ENCODE assay signal across 27 mouse cellular contexts in the genomic region with DNA sequence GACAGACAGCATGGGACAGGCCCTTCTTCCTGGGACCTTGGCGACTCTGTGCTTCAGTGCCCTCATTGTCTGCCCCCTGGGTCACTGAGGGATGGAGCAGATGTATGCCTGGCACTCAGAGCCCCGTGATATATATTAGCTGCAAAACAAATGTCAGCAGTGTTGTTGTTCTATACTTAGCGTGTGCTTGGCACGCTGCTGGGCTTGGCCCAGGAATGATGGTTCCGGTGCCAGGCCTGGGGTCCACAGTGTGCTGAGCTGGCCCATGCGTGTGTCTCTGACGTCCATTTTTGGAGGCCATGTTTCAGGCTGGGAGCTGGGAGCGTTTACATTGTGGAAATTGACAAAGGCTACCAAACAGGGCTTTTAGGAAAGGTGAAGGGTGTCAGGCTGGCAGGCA. TPM values are rescaled to one million over a fixed set of nuclear protein-coding genes. Genes with fewer than 3 reads are reported as not detected.
A peak's percentile ranks its signal among the peaks of the same experiment; 100 is the strongest.
DNase-seq lines count a peak whose midpoint lies in the region; ATAC-seq and TF ChIP-seq lines count a peak whose summit lies in the region.
"Had no signal": no experiment of that assay in that cellular context is flagged by ENCODE, and none has a peak within 500 bp of the region (broad histone marks: within the 10 kb centered on the region; RNA-seq: fewer than 3 reads in every experiment).

No protein-coding gene starts in this region.

- peaks cover 20% of the 10 kb centered on the region for H3K27me3 ChIP-seq in midbrain, postnatal 0 days (ENCODE audit: insufficient read depth, low read length)
- peaks cover 61% of the 10 kb centered on the region for H3K27me3 ChIP-seq in midbrain, embryonic 10.5 days (ENCODE audit: low read depth, poor library complexity, severe bottlenecking)
- peaks cover 58% of the 10 kb centered on the region for H3K27me3 ChIP-seq in limb, embryonic 10.5 days (ENCODE audit: low read depth, poor library complexity, severe bottlenecking)

- H3K27ac ChIP-seq in midbrain, postnatal 0 days (ENCODE audit: low read depth, low read length), result no peak overlapping the region
- no peak overlapping the region for H3K27ac ChIP-seq in midbrain, embryonic 10.5 days (replicated peaks)
- H3K27ac ChIP-seq in limb, embryonic 10.5 days, result no peak overlapping the region
- H3K27ac ChIP-seq: embryonic facial prominence, embryonic 13.5 days; hindbrain, embryonic 13.5 days; kidney, embryonic 15.5 days; midbrain, embryonic 15.5 days; neural tube, embryonic 13.5 days; stomach, embryonic 15.5 days had no signal

- H3K36me3 ChIP-seq in midbrain, postnatal 0 days (ENCODE audit: insufficient read depth, low read length), result no peaks in the 10 kb centered on the region
- no peaks in the 10 kb centered on the region for H3K36me3 ChIP-seq in midbrain, embryonic 10.5 days
- no peaks in the 10 kb centered on the region for H3K36me3 ChIP-seq in limb, embryonic 10.5 days
- H3K36me3 ChIP-seq: embryonic facial prominence, embryonic 13.5 days; heart, embryonic 12.5 days; hindbrain, embryonic 13.5 days; kidney, embryonic 15.5 days; midbrain, embryonic 15.5 days; neural tube, embryonic 13.5 days; stomach, embryonic 15.5 days had no signal

- H3K9ac ChIP-seq in midbrain, postnatal 0 days (replicated peaks; ENCODE audit: low read length, poor library complexity, severe bottlenecking), result no peak overlapping the region
- H3K9ac ChIP-seq: heart, embryonic 12.5 days; hindbrain, embryonic 13.5 days; kidney, embryonic 15.5 days; midbrain, embryonic 15.5 days; neural tube, embryonic 13.5 days; stomach, embryonic 15.5 days had no signal

- no peak for TF ChIP-seq CTCF in midbrain, postnatal 0 days (IDR thresholded peaks at IDR 0.05)

- WGBS in midbrain, postnatal 0 days, result 81% methylated on average over 8 of the region's 8 CpGs
- WGBS in midbrain, embryonic 10.5 days, result 88% methylated on average over 8 of the region's 8 CpGs
- 89% methylated on average over 8 of the region's 8 CpGs for WGBS in limb, embryonic 10.5 days

- peak overlapping the region; percentile 5; the same call in 1 of the 2 replicates for H3K4me2 ChIP-seq in midbrain, postnatal 0 days (ENCODE audit: low read depth, low read length, poor library complexity, severe bottlenecking)
- H3K4me2 ChIP-seq: embryonic facial prominence, embryonic 13.5 days; heart, embryonic 12.5 days; hindbrain, embryonic 13.5 days; kidney, embryonic 15.5 days; midbrain, embryonic 15.5 days; neural tube, embryonic 13.5 days; stomach, embryonic 15.5 days had no signal

- ATAC-seq in midbrain, postnatal 0 days (ENCODE audit: low FRiP score), result no peak
- ATAC-seq: forebrain, embryonic 14.5 days; midbrain, embryonic 15.5 days; Patski had no signal

- H3K4me3 ChIP-seq in midbrain, postnatal 0 days (ENCODE audit: low read depth, low read length), result no peak overlapping the region
- H3K4me3 ChIP-seq in midbrain, embryonic 10.5 days, result no peak overlapping the region
- H3K4me3 ChIP-seq in limb, embryonic 10.5 days, result no peak overlapping the region
- H3K4me3 ChIP-seq: embryonic facial prominence, embryonic 13.5 days; erythroblast, embryonic 14.5 days; heart, embryonic 12.5 days; hindbrain, embryonic 13.5 days; kidney, embryonic 15.5 days; midbrain, embryonic 15.5 days; myocyte; neural tube, embryonic 13.5 days; stomach, embryonic 15.5 days had no signal

- H3K9me3 ChIP-seq in midbrain, postnatal 0 days (ENCODE audit: low read length), result no peaks in the 10 kb centered on the region
- no peaks in the 10 kb centered on the region for H3K9me3 ChIP-seq in midbrain, embryonic 10.5 days (replicated peaks)
- H3K9me3 ChIP-seq in limb, embryonic 10.5 days (replicated peaks), result no peaks in the 10 kb centered on the region
- H3K9me3 ChIP-seq: embryonic facial prominence, embryonic 13.5 days; heart, embryonic 12.5 days; hindbrain, embryonic 13.5 days; kidney, embryonic 15.5 days; midbrain, embryonic 15.5 days; neural tube, embryonic 13.5 days; stomach, embryonic 15.5 days had no signal

- peaks cover 4% of the 10 kb centered on the region; the same call in 1 of the 2 replicates for H3K4me1 ChIP-seq in midbrain, postnatal 0 days (ENCODE audit: insufficient read depth, low read length)
- peaks cover 16% of the 10 kb centered on the region for H3K4me1 ChIP-seq in midbrain, embryonic 10.5 days
- H3K4me1 ChIP-seq in limb, embryonic 10.5 days, result peaks cover 17% of the 10 kb centered on the region

- peak; percentile 65 for DNase-seq in cerebellum, adult 11-12 months
- no peak for DNase-seq in cerebellum, postnatal 4 days (ENCODE audit: low spot score in 2 of 2)
- no peak for DNase-seq in midbrain, postnatal 0 days (ENCODE audit: low spot score)
- no peak for DNase-seq in midbrain, embryonic 10.5 days (ENCODE audit: low spot score)
- peak; percentile 64 for DNase-seq in cerebellum, adult 9-11 months
- no peak for DNase-seq in limb, embryonic 10.5 days (ENCODE audit: low spot score)
- no peak for DNase-seq in spleen, postnatal 4 days (ENCODE audit: low spot score in 2 of 2)
- DNase-seq in MN1 (ENCODE audit: low spot score), result no peak
- DNase-seq: adrenal gland, adult 2 months; heart, postnatal 14 days; kidney, adult 11 months; lung, postnatal 4 days; retina, postnatal 1 day; thymus, adult 2 months had no signal

RNA-seq across cellular contexts. Expression of a gene that starts 3.1 kb away (rescaled TPM):
- total RNA-seq in midbrain, postnatal 0 days (2014; rRNA removed), result 10.1 and 14.4 TPM in 2 replicates
- 4.5 and 5.5 TPM in 2 replicates for polyA plus RNA-seq in midbrain, postnatal 0 days (2015; fragmentation: Nextera tagmentation; extraction: Ambion mirVana)
- 0.09 and 0.32 TPM in 2 replicates for polyA plus RNA-seq in midbrain, embryonic 10.5 days (2016; fragmentation: Nextera tagmentation; extraction: Ambion mirVana)
- 0.05 and 0.35 TPM in 2 replicates for polyA plus RNA-seq in limb, embryonic 10.5 days (2016; fragmentation: Nextera tagmentation; extraction: Ambion mirVana)
- total RNA-seq: granulocyte monocyte progenitor cell, adult 5-6 weeks; megakaryocyte-erythroid progenitor cell, adult 5-6 weeks had no signal
- polyA plus RNA-seq: erythroblast, embryonic 14.5 days; myocyte had no signal

Comparison
In these comparisons a context has a peak if more than half of its experiments do, and no peak if none do; other contexts are left out.
1. DNase-seq: peak in cerebellum, adult 11-12 months (single experiment) and cerebellum, adult 9-11 months (single experiment); none in cerebellum, postnatal 4 days (0 of 2), midbrain, postnatal 0 days (single experiment), midbrain, embryonic 10.5 days (single experiment), limb, embryonic 10.5 days (single experiment), spleen, postnatal 4 days (0 of 2) and MN1 (single experiment).